Mouse (Mus musculus) adrenal gland (tissue): ENCODE results near the gene Gm14147.
"Not testable (repeated sequence)": the region's sequence is repeated elsewhere in the genome, so short reads cannot be mapped to it uniquely, and the experiment has no call there.

Source experiments
- intact Hi-C: fragments of 180-260 bp; cut with DNase I; formaldehyde crosslinking; loops from one replicate; pipeline ENCODE4 v1.15.1; 2025
- long read RNA-seq, 2 experiments: library from polyadenylated mRNA; unstranded; transcript quantifications; one replicate each; pipeline ENCODE4 v2.0.0; 2020; ENCODE audit warnings: borderline replicate concordance in 1 of 2; ENCODE audit not compliant: insufficient replicate concordance in 1 of 2

Gm14147 gene
- long read RNA-seq, experiment 1: 0 reads
- long read RNA-seq, experiment 2: 0 reads

DNA sequence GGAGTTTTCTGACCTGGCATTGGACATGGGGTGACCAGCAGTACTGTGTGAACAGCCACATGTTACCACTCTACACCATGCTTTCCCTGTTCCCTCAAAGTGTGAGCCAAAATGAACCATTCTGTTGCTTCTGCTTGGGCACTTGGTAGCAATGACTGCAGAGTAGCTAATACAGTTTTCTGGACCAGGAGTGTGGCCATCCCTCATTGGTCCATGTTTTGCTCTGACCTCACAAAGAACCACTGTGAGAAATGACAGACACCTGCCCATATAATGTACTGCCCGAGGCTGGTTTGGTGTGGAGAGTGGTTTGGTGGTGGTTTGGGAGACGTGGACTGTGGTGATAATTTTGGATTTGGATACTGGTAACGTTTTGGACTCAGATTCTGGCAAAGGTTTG lies at the start of gene Gm14147:
TSS of gene Gm14147 (plus strand) at position 301 of the 400 bp plus-strand sequence.
- intact Hi-C loops: not testable (repeated sequence)

DNA sequence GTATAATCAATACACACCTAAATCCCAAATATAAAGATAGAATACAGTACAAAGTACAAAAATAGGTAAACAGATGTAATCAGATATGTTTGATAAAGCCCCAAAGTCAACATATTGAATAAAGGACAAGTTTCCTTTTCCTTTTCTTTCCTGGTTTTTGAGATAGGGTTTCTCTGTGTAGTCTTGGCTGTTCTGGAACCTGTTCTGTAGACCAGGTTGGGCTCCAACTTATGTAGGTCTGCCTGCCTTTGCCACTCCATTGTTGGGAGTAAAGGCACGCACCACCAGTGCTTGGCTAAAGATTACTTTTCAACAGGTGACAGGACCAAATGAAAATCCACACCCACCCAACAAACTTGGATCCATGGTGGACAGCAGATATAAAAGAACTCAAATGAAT lies 41.4 kb upstream of the Gm14147 start:
- intact Hi-C loops: no loop called here

- intact Hi-C loops: not testable (repeated sequence)
Observed at GRCm38 (mm10) chr2:151092250-151092649, 5.8 kb upstream of the Gm14147 start, which contains the start of gene Gm14151. Gm14151 (minus strand) TSS chr2:151092350.
